Mouse (Mus musculus) olfactory bulb, adult 2 months (tissue): ENCODE data around the gene Myo10.

Source experiments
- CTCF ChIP-seq: fragments of 200-500 bp; IDR thresholded peaks from 2 replicates; pipeline ENCODE4 v1.5.1; 2012; ENCODE audit warnings: low read depth, mild to moderate bottlenecking, low read length, moderate library complexity; ENCODE audit not compliant: insufficient read depth
- POLR2A ChIP-seq: fragments of 200-500 bp; IDR thresholded peaks from 2 replicates; pipeline ENCODE4 v1.6.1; 2012; ENCODE audit warnings: mild to moderate bottlenecking, low read depth, low read length, moderate library complexity; ENCODE audit not compliant: insufficient read depth

GRCm38 (mm10) chr15:25653680-25654079, 31.4 kb downstream of the Myo10 start:
- TF ChIP-seq POLR2A = no peak
- TF ChIP-seq CTCF = no peak
